Mouse (Mus musculus): ENCODE measurements around the gene Deup1. TPM values are rescaled to one million over a fixed set of nuclear protein-coding genes. Genes with fewer than 3 reads are reported as not detected.
"Not testable (repeated sequence)": the region's sequence is repeated elsewhere in the genome, so short reads cannot be mapped to it uniquely, and the experiment has no call there.

Gene Deup1
- polyA plus RNA-seq, 1 experiment = 0.08 TPM

GRCm38 (mm10) chr9:15560451-15560850 is 67.3 kb downstream of the Deup1 start:
- no peak overlapping the region for H3K27ac ChIP-seq (ENCODE audit: control insufficient read depth, insufficient read depth, low read length)
- TF ChIP-seq POLR2A (IDR thresholded peaks at IDR 0.05; ENCODE audit: control insufficient read depth, extremely low read depth, insufficient read depth, low read length, poor library complexity) = no peak
- TF ChIP-seq CTCF (IDR thresholded peaks at IDR 0.05; ENCODE audit: borderline replicate concordance, control insufficient read depth, extremely low read depth, insufficient read depth, low read length, poor library complexity) = no peak
- WGBS = 93% methylated on average over 3 of the region's 3 CpGs

GRCm38 (mm10) chr9:15553322-15553721 is 74.4 kb downstream of the Deup1 start:
- DNase-seq = no peak
- no peak for TF ChIP-seq CTCF (IDR thresholded peaks at IDR 0.05; ENCODE audit: borderline replicate concordance, control insufficient read depth, extremely low read depth, insufficient read depth, low read length, poor library complexity)
- no peak for TF ChIP-seq POLR2A (IDR thresholded peaks at IDR 0.05; ENCODE audit: control insufficient read depth, extremely low read depth, insufficient read depth, low read length, poor library complexity)
- Histone ChIP-seq H3K4me3 (ENCODE audit: control insufficient read depth, insufficient read depth, low read length) (no peak overlapping the region), H3K27me3 (ENCODE audit: control insufficient read depth, insufficient read depth, low read length) (no peaks in the 10 kb centered on the region), H3K36me3 (ENCODE audit: control insufficient read depth, insufficient read depth, low read length) (no peaks in the 10 kb centered on the region), H3K27ac (ENCODE audit: control insufficient read depth, insufficient read depth, low read length) (no peak overlapping the region), H3K4me1 (replicated peaks; ENCODE audit: control insufficient read depth, insufficient read depth, low read length) (peaks cover 2% of the 10 kb centered on the region; the same call in 1 of the 2 replicates)
- 99% methylated on average over 8 of the region's 8 CpGs for WGBS

More at GRCm38 (mm10) chr9:15560451-15560850, 67.3 kb downstream of the Deup1 start:
- H3K27me3 ChIP-seq (ENCODE audit: control insufficient read depth, insufficient read depth, low read length) = no peaks in the 10 kb centered on the region
- DNase-seq = no peak
- H3K4me1 ChIP-seq (replicated peaks; ENCODE audit: control insufficient read depth, insufficient read depth, low read length) = no peaks in the 10 kb centered on the region
- no peaks in the 10 kb centered on the region for H3K36me3 ChIP-seq (ENCODE audit: control insufficient read depth, insufficient read depth, low read length)
- H3K4me3 ChIP-seq (ENCODE audit: control insufficient read depth, insufficient read depth, low read length) = no peak overlapping the region

- 82% methylated on average over 15 of the region's 15 CpGs for WGBS
- no peak for DNase-seq
- Histone ChIP-seq H3K36me3 (ENCODE audit: control insufficient read depth, insufficient read depth, low read length) (no peaks in the 10 kb centered on the region), H3K4me1 (replicated peaks; ENCODE audit: control insufficient read depth, insufficient read depth, low read length) (peaks cover 2% of the 10 kb centered on the region; the same call in 1 of the 2 replicates), H3K4me3 (ENCODE audit: control insufficient read depth, insufficient read depth, low read length) (no peak overlapping the region), H3K27me3 (ENCODE audit: control insufficient read depth, insufficient read depth, low read length) (no peaks in the 10 kb centered on the region), H3K27ac (ENCODE audit: control insufficient read depth, insufficient read depth, low read length) (no peak overlapping the region)
- TF ChIP-seq CTCF (IDR thresholded peaks at IDR 0.05; ENCODE audit: borderline replicate concordance, control insufficient read depth, extremely low read depth, insufficient read depth, low read length, poor library complexity) (no peak), POLR2A (IDR thresholded peaks at IDR 0.05; ENCODE audit: control insufficient read depth, extremely low read depth, insufficient read depth, low read length, poor library complexity) (no peak)
Observed at GRCm38 (mm10) chr9:15551933-15552851, 75.5 kb downstream of the Deup1 start.

GRCm38 (mm10) chr9:15551073-15551472 is 76.7 kb downstream of the Deup1 start:
- not testable (repeated sequence) for H3K4me1 ChIP-seq (replicated peaks; ENCODE audit: control insufficient read depth, insufficient read depth, low read length); DNase-seq; H3K27me3 ChIP-seq (ENCODE audit: control insufficient read depth, insufficient read depth, low read length); H3K36me3 ChIP-seq (ENCODE audit: control insufficient read depth, insufficient read depth, low read length); H3K4me3 ChIP-seq (ENCODE audit: control insufficient read depth, insufficient read depth, low read length)
- 91% methylated on average over 6 of the region's 6 CpGs for WGBS
- H3K27ac ChIP-seq (ENCODE audit: control insufficient read depth, insufficient read depth, low read length) = peak overlapping the region; percentile 40; the same call in 1 of the 2 replicates

GRCm38 (mm10) chr9:15550461-15550961 is 77.2 kb downstream of the Deup1 start:
- no peaks in the 10 kb centered on the region for H3K27me3 ChIP-seq (ENCODE audit: control insufficient read depth, insufficient read depth, low read length)
- H3K4me1 ChIP-seq (replicated peaks; ENCODE audit: control insufficient read depth, insufficient read depth, low read length) = peaks cover 2% of the 10 kb centered on the region; the same call in 1 of the 2 replicates
- no peaks in the 10 kb centered on the region for H3K36me3 ChIP-seq (ENCODE audit: control insufficient read depth, insufficient read depth, low read length)
- 26% methylated on average over 4 of the region's 4 CpGs for whole genome bisulfite sequencing
- no peak overlapping the region for H3K4me3 ChIP-seq (ENCODE audit: control insufficient read depth, insufficient read depth, low read length)
- no peak for DNase-seq
- no peak overlapping the region; the same call in 1 of the 2 replicates for H3K27ac ChIP-seq (ENCODE audit: control insufficient read depth, insufficient read depth, low read length)
- TF ChIP-seq POLR2A (IDR thresholded peaks at IDR 0.05; ENCODE audit: control insufficient read depth, extremely low read depth, insufficient read depth, low read length, poor library complexity) = no peak
- no peak for TF ChIP-seq CTCF (IDR thresholded peaks at IDR 0.05; ENCODE audit: borderline replicate concordance, control insufficient read depth, extremely low read depth, insufficient read depth, low read length, poor library complexity)

- no peak for DNase-seq
Observed at GRCm38 (mm10) chr9:15541735-15542354, 85.9 kb downstream of the Deup1 start.

More at GRCm38 (mm10) chr9:15541735-15542354, 85.9 kb downstream of the Deup1 start:
- no peaks in the 10 kb centered on the region for H3K27me3 ChIP-seq (ENCODE audit: control insufficient read depth, insufficient read depth, low read length)
- TF ChIP-seq POLR2A (IDR thresholded peaks at IDR 0.05; ENCODE audit: control insufficient read depth, extremely low read depth, insufficient read depth, low read length, poor library complexity) (no peak), CTCF (IDR thresholded peaks at IDR 0.05; ENCODE audit: borderline replicate concordance, control insufficient read depth, extremely low read depth, insufficient read depth, low read length, poor library complexity) (no peak)
- no peak overlapping the region for H3K4me3 ChIP-seq (ENCODE audit: control insufficient read depth, insufficient read depth, low read length)
- H3K27ac ChIP-seq (ENCODE audit: control insufficient read depth, insufficient read depth, low read length) = no peak overlapping the region
- peaks cover 3% of the 10 kb centered on the region; the same call in 1 of the 2 replicates for H3K4me1 ChIP-seq (replicated peaks; ENCODE audit: control insufficient read depth, insufficient read depth, low read length)
- H3K36me3 ChIP-seq (ENCODE audit: control insufficient read depth, insufficient read depth, low read length) = no peaks in the 10 kb centered on the region
- WGBS = 37% methylated on average over 5 of the region's 5 CpGs

All from thymus, adult 2 months (tissue).